Mouse (Mus musculus): Measurements from ENCODE around the gene Hepacam. TPM values are rescaled to one million over a fixed set of nuclear protein-coding genes. Genes with fewer than 3 reads are reported as not detected.

Gene Hepacam
- polyA plus RNA-seq (2012; rRNA removed) = 1.2 and 1.6 TPM in 2 replicates

GRCm38 (mm10) chr9:37367301-37368080, at the start of gene Hepacam:
TSS of gene Hepacam (plus strand) at chr9:37367351.

GRCm38 (mm10) chr9:37347988-37348642, 19.0 kb upstream of the Hepacam start, which contains the start of gene Ccdc15:
TSS of gene Ccdc15 (minus strand) at chr9:37348432.

GRCm38 (mm10) chr9:37401802-37402201, 34.7 kb downstream of the Hepacam start, which contains the start of gene Robo4:
TSS of gene Robo4 (plus strand) at chr9:37401897.

GRCm38 (mm10) chr9:37432720-37433421, 65.7 kb downstream of the Hepacam start, which contains the start of gene Robo3:
TSS of gene Robo3 (minus strand) at chr9:37433246.

Other genes starting within 250 kb of the Hepacam start
- gene Pknox2, start 219.9 kb upstream of the Hepacam start, polyA plus RNA-seq (2012; rRNA removed) = 3.3 and 3.8 TPM in 2 replicates
- gene Tmem218, start 159.1 kb upstream of the Hepacam start, polyA plus RNA-seq (2012; rRNA removed) = 1.7 and 1.8 TPM in 2 replicates
- gene Slc37a2, start 111.6 kb upstream of the Hepacam start, polyA plus RNA-seq (2012; rRNA removed) = 162 and 181 TPM in 2 replicates
- gene Ccdc15, start 18.9 kb upstream of the Hepacam start, polyA plus RNA-seq (2012; rRNA removed) = 1.1 and 1.5 TPM in 2 replicates
- gene Robo4, start 34.5 kb downstream of the Hepacam start, polyA plus RNA-seq (2012; rRNA removed) = 10.1 and 10.7 TPM in 2 replicates
- gene Robo3, start 65.9 kb downstream of the Hepacam start, polyA plus RNA-seq (2012; rRNA removed) = 0.36 and 0.94 TPM in 2 replicates
- gene Msantd2, start 122.0 kb downstream of the Hepacam start, polyA plus RNA-seq (2012; rRNA removed) = 18.0 and 19.3 TPM in 2 replicates
- 17.7 and 18.0 TPM in 2 replicates for gene Esam, start 160.7 kb downstream of the Hepacam start, polyA plus RNA-seq (2012; rRNA removed)
- 21.1 and 23.2 TPM in 2 replicates for gene Vsig2, start 171.9 kb downstream of the Hepacam start, polyA plus RNA-seq (2012; rRNA removed)
- gene Nrgn, start 185.6 kb downstream of the Hepacam start, polyA plus RNA-seq (2012; rRNA removed) = 3.7 and 5.8 TPM in 2 replicates
- 5.5 and 5.8 TPM in 2 replicates for gene Siae, start 188.3 kb downstream of the Hepacam start, polyA plus RNA-seq (2012; rRNA removed)
- gene Spa17, start 246.4 kb downstream of the Hepacam start, polyA plus RNA-seq (2012; rRNA removed) = 0.37 TPM in 1 of 2 replicates, not detected in the other